Mouse (Mus musculus) MEL (cell line): Measurements from ENCODE around the gene Ppp4c.

Source experiments
- POLR2A ChIP-seq, 2 experiments: IDR thresholded peaks; 2 replicates each; pipeline ENCODE4 v1.6.1; 2011 to 2012; ENCODE audit warnings: low read length in 2 of 2, mild to moderate bottlenecking in 2 of 2, control low read depth in 1 of 2, improper control_type of control experiment in 1 of 2, low read depth in 1 of 2, moderate library complexity in 1 of 2; ENCODE audit not compliant: control insufficient read depth in 1 of 2, insufficient read depth in 1 of 2, poor library complexity in 1 of 2
- USF1 ChIP-seq: IDR thresholded peaks from 2 replicates; pipeline ENCODE4 v1.6.1; 2014; ENCODE audit warnings: low read depth, mild to moderate bottlenecking, inconsistent platforms, low read length, improper control_type of control experiment, moderate library complexity

- no peak for TF ChIP-seq POLR2A (IDR thresholded peaks at IDR 0.05; ENCODE audit: control insufficient read depth in 1 of 2, insufficient read depth in 1 of 2, low read depth in 1 of 2, low read length in 2 of 2, poor library complexity in 1 of 2)
- no peak for TF ChIP-seq USF1
These were observed 29.7 kb upstream of the Ppp4c start for GRCm38 (mm10) chr7:126821835-126822511.
